Comparison of ENCODE assay signal across 19 mouse cellular contexts in genomic region chr16:87723479-87723878, GRCm38 (mm10). TPM values are rescaled to one million over a fixed set of nuclear protein-coding genes. Genes with fewer than 3 reads are reported as not detected.
DNase-seq lines count a peak whose midpoint lies in the region; ATAC-seq and TF ChIP-seq lines count a peak whose summit lies in the region.
"Had no signal": no experiment of that assay in that cellular context is flagged by ENCODE, and none has a peak within 500 bp of the region (broad histone marks: within the 10 kb centered on the region; RNA-seq: fewer than 3 reads in every experiment).

No protein-coding gene starts in this region.

- no peak for TF ChIP-seq POLR2A in heart, adult 2 months (IDR thresholded peaks at IDR 0.05; ENCODE audit: insufficient read depth, low read depth, low read length)

- 51% methylated on average over 15 of the region's 15 CpGs for whole genome bisulfite sequencing in heart, adult 2 months
- 46% methylated on average over 15 of the region's 15 CpGs for WGBS in heart, embryonic 16.5 days

- H3K4me3 ChIP-seq in heart, adult 2 months: no peak overlapping the region
- no peak overlapping the region for H3K4me3 ChIP-seq in heart, embryonic 16.5 days (ENCODE audit: low read length)
- H3K4me3 ChIP-seq: forebrain, embryonic 13.5 days; limb, embryonic 15.5 days; midbrain, embryonic 13.5 days; myocyte; stomach, embryonic 15.5 days had no signal

- no peaks in the 10 kb centered on the region for H3K9me3 ChIP-seq in heart, embryonic 16.5 days (replicated peaks; ENCODE audit: control insufficient read depth, low read length)
- H3K9me3 ChIP-seq: forebrain, embryonic 13.5 days; limb, embryonic 15.5 days; midbrain, embryonic 13.5 days; stomach, embryonic 15.5 days had no signal

- peak overlapping the region; percentile 46 for H3K4me2 ChIP-seq in heart, embryonic 16.5 days (ENCODE audit: low read depth, low read length)
- H3K4me2 ChIP-seq: forebrain, embryonic 13.5 days; limb, embryonic 15.5 days; midbrain, embryonic 13.5 days; stomach, embryonic 15.5 days had no signal

- no peak for TF ChIP-seq EP300 in heart, adult 2 months (IDR thresholded peaks at IDR 0.05; ENCODE audit: insufficient read depth, low read depth, low read length)

- peaks cover 7% of the 10 kb centered on the region for H3K4me1 ChIP-seq in heart, adult 2 months (ENCODE audit: control insufficient read depth, insufficient read depth, low read length)
- peaks cover 31% of the 10 kb centered on the region for H3K4me1 ChIP-seq in heart, embryonic 16.5 days (ENCODE audit: control insufficient read depth, insufficient read depth, low read length)
- H3K4me1 ChIP-seq: limb, embryonic 15.5 days; midbrain, embryonic 13.5 days; stomach, embryonic 15.5 days had no signal

- intact Hi-C loops in heart, adult 2 months (cut with DNase I): no loop called here
- intact Hi-C loops in heart, postnatal 25 days (cut with DNase I): no loop called here

- peaks cover 3% of the 10 kb centered on the region for H3K36me3 ChIP-seq in heart, adult 2 months (ENCODE audit: control insufficient read depth, insufficient read depth, low read length)
- H3K36me3 ChIP-seq in heart, embryonic 16.5 days (ENCODE audit: control insufficient read depth, insufficient read depth): peaks cover 3% of the 10 kb centered on the region; the same call in 1 of the 2 replicates

- no peak for TF ChIP-seq CTCF in heart, adult 2 months (IDR thresholded peaks at IDR 0.05)

- peak; percentile 80 for DNase-seq in heart, adult 11 months
- no peak for DNase-seq in heart, adult 2 months
- no peak for DNase-seq in heart, postnatal 25 days (ENCODE audit: low spot score)
- peak; percentile 61 for DNase-seq in induced T-regulatory cell, adult 2 months (ENCODE audit: low read depth)
- DNase-seq in thymus, postnatal 25 days: peak; percentile 65
- DNase-seq in cerebellum, adult 11 months: no peak
- DNase-seq in right cerebral cortex, postnatal 14 days: no peak
- DNase-seq: kidney, adult 18-20 months; kidney, postnatal 10 days; right cerebral cortex, postnatal 25 days had no signal

- H3K27ac ChIP-seq in heart, adult 2 months: no peak overlapping the region
- H3K27ac ChIP-seq in heart, embryonic 16.5 days (ENCODE audit: low read length): peak overlapping the region; percentile 60
- H3K27ac ChIP-seq: forebrain, embryonic 13.5 days; limb, embryonic 15.5 days; midbrain, embryonic 13.5 days; stomach, embryonic 15.5 days had no signal

- no peak overlapping the region for H3K9ac ChIP-seq in heart, adult 2 months (ENCODE audit: low read depth, low read length)
- H3K9ac ChIP-seq in heart, embryonic 16.5 days (ENCODE audit: low read length): no peak overlapping the region
- H3K9ac ChIP-seq: forebrain, embryonic 13.5 days; limb, embryonic 15.5 days; midbrain, embryonic 13.5 days; stomach, embryonic 15.5 days had no signal

- ATAC-seq in heart, embryonic 16.5 days (replicated peaks; ENCODE audit: extremely low read depth, insufficient read depth, low FRiP score): peak; percentile 35; the same call in 1 of the 2 replicates
- ATAC-seq: forebrain, embryonic 13.5 days; hindbrain, embryonic 16.5 days; lung, postnatal 0 days; midbrain, embryonic 13.5 days had no signal

- peaks cover 4% of the 10 kb centered on the region for H3K79me2 ChIP-seq in heart, adult 2 months (replicated peaks; ENCODE audit: control insufficient read depth, insufficient read depth, low read length)

- no peaks in the 10 kb centered on the region for H3K27me3 ChIP-seq in heart, adult 2 months (ENCODE audit: control insufficient read depth, insufficient read depth, low read length)
- H3K27me3 ChIP-seq in heart, embryonic 16.5 days (ENCODE audit: control insufficient read depth, insufficient read depth, low read length): no peaks in the 10 kb centered on the region
- H3K27me3 ChIP-seq: CH12.LX; forebrain, embryonic 13.5 days; limb, embryonic 15.5 days; midbrain, embryonic 13.5 days; stomach, embryonic 15.5 days had no signal

RNA-seq across cellular contexts. Expression of gene Bach1, which starts 24.7 kb away (rescaled TPM):
- total RNA-seq in heart, adult 2 months (2021): 10 to 100 TPM; 26.4 to 27.9 TPM
- polyA plus RNA-seq in heart, adult 2 months (2012; rRNA removed): 8.3 and 11.1 TPM in 2 replicates
- polyA plus RNA-seq in heart, embryonic 16.5 days (2015; fragmentation: Nextera tagmentation; extraction: Ambion mirVana): 8.2 and 9.8 TPM in 2 replicates
- 10 to 100 TPM; 25.8 to 33.0 TPM for total RNA-seq in heart, postnatal 25 days (2021)

Comparison
In these comparisons a context has a peak if more than half of its experiments do, and no peak if none do; other contexts are left out.
1. DNase-seq: peak in heart, adult 11 months (single experiment), induced T-regulatory cell, adult 2 months (single experiment) and thymus, postnatal 25 days (single experiment); none in heart, adult 2 months (0 of 2), heart, postnatal 25 days (single experiment), cerebellum, adult 11 months (single experiment) and right cerebral cortex, postnatal 14 days (single experiment).